In genomic region chr11:53486822-53487594, GRCm38 (mm10) we compare ENCODE assay signal across 9 mouse cellular contexts. TPM values are rescaled to one million over a fixed set of nuclear protein-coding genes. Genes with fewer than 3 reads are reported as not detected.
DNase-seq lines count a peak whose midpoint lies in the region; ATAC-seq lines count a peak whose summit lies in the region.
"Had no signal": no experiment of that assay in that cellular context is flagged by ENCODE, and none has a peak within 500 bp of the region (broad histone marks: within the 10 kb centered on the region; RNA-seq: fewer than 3 reads in every experiment).

No protein-coding gene starts in this region.

- no peak for DNase-seq in heart, embryonic 10.5 days (ENCODE audit: low spot score)
- DNase-seq in heart, adult 11 months = no peak
- DNase-seq in adrenal gland, postnatal 25 days = peak; percentile 38
- DNase-seq in forebrain, embryonic 14.5 days (ENCODE audit: low spot score) = no peak
- DNase-seq in kidney, postnatal 14 days = peak; percentile 61
- no peak for DNase-seq in midbrain, embryonic 11.5 days (ENCODE audit: low spot score, missing footprints)
- DNase-seq in layer of hippocampus, adult 18-20 months (ENCODE audit: low spot score in 2 of 2) = no peak
- DNase-seq in left cerebral cortex, postnatal 10 days (ENCODE audit: extremely low spot score in 1 of 2, low spot score in 2 of 2) = no peak

- no peaks in the 10 kb centered on the region for H3K9me3 ChIP-seq in heart, embryonic 10.5 days
- H3K9me3 ChIP-seq in forebrain, embryonic 14.5 days (replicated peaks; ENCODE audit: control insufficient read depth, low read length) = no peaks in the 10 kb centered on the region
- H3K9me3 ChIP-seq in midbrain, embryonic 11.5 days (ENCODE audit: control insufficient read depth, low read length) = no peaks in the 10 kb centered on the region

- peak overlapping the region; percentile 40 for H3K4me2 ChIP-seq in forebrain, embryonic 14.5 days (ENCODE audit: low read length)
- peak overlapping the region; percentile 17 for H3K4me2 ChIP-seq in midbrain, embryonic 11.5 days

- H3K36me3 ChIP-seq in heart, embryonic 10.5 days = no peaks in the 10 kb centered on the region
- no peaks in the 10 kb centered on the region for H3K36me3 ChIP-seq in forebrain, embryonic 14.5 days (ENCODE audit: control insufficient read depth, insufficient read depth, low read length)
- H3K36me3 ChIP-seq in midbrain, embryonic 11.5 days (ENCODE audit: control insufficient read depth, insufficient read depth, low read length) = no peaks in the 10 kb centered on the region

- no peak for ATAC-seq in forebrain, embryonic 14.5 days
- peak; percentile 49 for ATAC-seq in midbrain, embryonic 11.5 days (ENCODE audit: low FRiP score)

- peak overlapping the region; percentile 30; the same call in 1 of the 2 replicates for H3K27ac ChIP-seq in heart, embryonic 10.5 days
- H3K27ac ChIP-seq in forebrain, embryonic 14.5 days (ENCODE audit: low read depth, low read length) = no peak overlapping the region
- no peak overlapping the region for H3K27ac ChIP-seq in midbrain, embryonic 11.5 days (ENCODE audit: low read depth, low read length)

- H3K4me3 ChIP-seq in heart, embryonic 10.5 days = peak overlapping the region; percentile 53
- H3K4me3 ChIP-seq in forebrain, embryonic 14.5 days (ENCODE audit: low read depth, low read length) = peak overlapping the region; percentile 10; the same call in 1 of the 2 replicates
- H3K4me3 ChIP-seq in midbrain, embryonic 11.5 days (ENCODE audit: low read depth, low read length) = peak overlapping the region; percentile 5; the same call in 1 of the 2 replicates

- H3K4me1 ChIP-seq in heart, embryonic 10.5 days = peaks cover 27% of the 10 kb centered on the region
- H3K4me1 ChIP-seq in forebrain, embryonic 14.5 days (ENCODE audit: control insufficient read depth, insufficient read depth, low read length) = 0 out of 2 replicates have a peak, but pooled peaks cover 2% of the 10 kb centered on the region
- peaks cover 13% of the 10 kb centered on the region for H3K4me1 ChIP-seq in midbrain, embryonic 11.5 days (ENCODE audit: control insufficient read depth, insufficient read depth, low read length)

- intact Hi-C loops in left cerebral cortex, postnatal 10 days (cut with DNase I) = no loop called here

- 6% methylated on average over 27 of the region's 27 CpGs for WGBS in heart, embryonic 10.5 days
- WGBS in forebrain, embryonic 14.5 days = 14% methylated on average over 27 of the region's 27 CpGs
- WGBS in midbrain, embryonic 11.5 days = 17% methylated on average over 27 of the region's 27 CpGs

- peak overlapping the region; percentile 25; the same call in 1 of the 2 replicates for H3K9ac ChIP-seq in forebrain, embryonic 14.5 days (ENCODE audit: low read length)
- H3K9ac ChIP-seq in midbrain, embryonic 11.5 days (ENCODE audit: low read length) = no peak overlapping the region

- peaks cover 35% of the 10 kb centered on the region for H3K27me3 ChIP-seq in heart, embryonic 10.5 days (ENCODE audit: insufficient read depth, poor library complexity, severe bottlenecking)
- peaks cover 2% of the 10 kb centered on the region; the same call in 1 of the 2 replicates for H3K27me3 ChIP-seq in forebrain, embryonic 14.5 days (replicated peaks; ENCODE audit: control insufficient read depth, insufficient read depth, low read length)
- peaks cover 32% of the 10 kb centered on the region for H3K27me3 ChIP-seq in midbrain, embryonic 11.5 days (ENCODE audit: control insufficient read depth, insufficient read depth, low read length)

RNA-seq across cellular contexts. Expression of gene Sowaha, which starts 6.9 kb away (rescaled TPM):
- polyA plus RNA-seq in heart, embryonic 10.5 days (2016; fragmentation: Nextera tagmentation; extraction: Ambion mirVana) = 0.32 and 0.38 TPM in 2 replicates
- 0.30 and 0.33 TPM in 2 replicates for total RNA-seq in adrenal gland, postnatal 25 days (2021)
- 1.2 and 1.7 TPM in 2 replicates for polyA plus RNA-seq in forebrain, embryonic 14.5 days (2014; fragmentation: Nextera tagmentation; extraction: Ambion mirVana)
- polyA plus RNA-seq in midbrain, embryonic 11.5 days (2014; fragmentation: Nextera tagmentation; extraction: Ambion mirVana) = 0.05 and 0.15 TPM in 2 replicates
- total RNA-seq in layer of hippocampus, adult 18-20 months (2021) = 100 to 1,000 TPM; 144 to 146 TPM
- 10 to 100 TPM; 43.8 to 50.1 TPM for total RNA-seq in left cerebral cortex, postnatal 10 days (2021)
- total RNA-seq: MEL had no signal

RNA-seq across cellular contexts. Expression of gene Gm9945, which starts 7.0 kb away (rescaled TPM):
- polyA plus RNA-seq in heart, embryonic 10.5 days (2016; fragmentation: Nextera tagmentation; extraction: Ambion mirVana) = not detected in 2 replicates
- total RNA-seq in adrenal gland, postnatal 25 days (2021) = not detected in 2 replicates
- 0.19 TPM in 1 of 2 replicates, not detected in the other for polyA plus RNA-seq in forebrain, embryonic 14.5 days (2014; fragmentation: Nextera tagmentation; extraction: Ambion mirVana)
- polyA plus RNA-seq in midbrain, embryonic 11.5 days (2014; fragmentation: Nextera tagmentation; extraction: Ambion mirVana) = 0.15 TPM in 1 of 2 replicates, not detected in the other
- total RNA-seq in layer of hippocampus, adult 18-20 months (2021) = 1 to 10 TPM; 2.3 to 2.5 TPM
- 1 to 10 TPM; 1.1 to 2.1 TPM for total RNA-seq in left cerebral cortex, postnatal 10 days (2021)
- total RNA-seq: MEL had no signal

RNA-seq across cellular contexts. Expression of gene Gm9837, which starts 16.7 kb away (rescaled TPM):
- not detected in 2 replicates for polyA plus RNA-seq in heart, embryonic 10.5 days (2016; fragmentation: Nextera tagmentation; extraction: Ambion mirVana)
- total RNA-seq in adrenal gland, postnatal 25 days (2021) = not detected in 2 replicates
- not detected in 2 replicates for polyA plus RNA-seq in forebrain, embryonic 14.5 days (2014; fragmentation: Nextera tagmentation; extraction: Ambion mirVana)
- polyA plus RNA-seq in midbrain, embryonic 11.5 days (2014; fragmentation: Nextera tagmentation; extraction: Ambion mirVana) = not detected in 2 replicates
- total RNA-seq in layer of hippocampus, adult 18-20 months (2021) = under 1 TPM in 1 of 2 experiments, not detected in 1; 0.62 TPM
- not detected for total RNA-seq in left cerebral cortex, postnatal 10 days (2021)
- total RNA-seq: MEL had no signal

RNA-seq across cellular contexts. Expression of gene Shroom1, which starts 30.0 kb away (rescaled TPM):
- polyA plus RNA-seq in heart, embryonic 10.5 days (2016; fragmentation: Nextera tagmentation; extraction: Ambion mirVana) = 2.3 and 2.5 TPM in 2 replicates
- 3.4 and 4.6 TPM in 2 replicates for total RNA-seq in adrenal gland, postnatal 25 days (2021)
- polyA plus RNA-seq in forebrain, embryonic 14.5 days (2014; fragmentation: Nextera tagmentation; extraction: Ambion mirVana) = 1.5 and 1.7 TPM in 2 replicates
- 1.6 and 1.9 TPM in 2 replicates for polyA plus RNA-seq in midbrain, embryonic 11.5 days (2014; fragmentation: Nextera tagmentation; extraction: Ambion mirVana)
- 1 to 10 TPM; 5.7 TPM for total RNA-seq in layer of hippocampus, adult 18-20 months (2021)
- total RNA-seq in left cerebral cortex, postnatal 10 days (2021) = 1 to 10 TPM; 3.4 to 4.5 TPM
- total RNA-seq: MEL had no signal

RNA-seq across cellular contexts. Expression of gene Gm10447, which starts 30.1 kb away (rescaled TPM):
- polyA plus RNA-seq in heart, embryonic 10.5 days (2016; fragmentation: Nextera tagmentation; extraction: Ambion mirVana) = 0.10 and 0.16 TPM in 2 replicates
- total RNA-seq in adrenal gland, postnatal 25 days (2021) = 0.30 TPM in 1 of 2 replicates, not detected in the other
- polyA plus RNA-seq in forebrain, embryonic 14.5 days (2014; fragmentation: Nextera tagmentation; extraction: Ambion mirVana) = not detected in 2 replicates
- polyA plus RNA-seq in midbrain, embryonic 11.5 days (2014; fragmentation: Nextera tagmentation; extraction: Ambion mirVana) = not detected in 2 replicates
- under 1 TPM; 0.13 to 0.27 TPM for total RNA-seq in layer of hippocampus, adult 18-20 months (2021)
- not detected for total RNA-seq in left cerebral cortex, postnatal 10 days (2021)
- total RNA-seq: MEL had no signal

Comparison
In these comparisons a context has a peak if more than half of its experiments do, and no peak if none do; other contexts are left out.
1. DNase-seq: peak in adrenal gland, postnatal 25 days (single experiment) and kidney, postnatal 14 days (single experiment); none in heart, embryonic 10.5 days (single experiment), heart, adult 11 months (single experiment), forebrain, embryonic 14.5 days (single experiment), midbrain, embryonic 11.5 days (single experiment), layer of hippocampus, adult 18-20 months (0 of 2) and left cerebral cortex, postnatal 10 days (0 of 2).
2. RNA of gene Sowaha, which starts 6.9 kb away (total RNA-seq): 144 to 146 TPM in layer of hippocampus, adult 18-20 months and 43.8 to 50.1 TPM in left cerebral cortex, postnatal 10 days; 0.30 to 0.33 TPM in adrenal gland, postnatal 25 days; every median in the first group is over 10 times any median in the second.
3. Peak in every context shown above with its lines, with median percentiles within 50 percentile points of each other: H3K4me3 ChIP-seq.